Mouse (Mus musculus): ENCODE measurements around the gene Elovl6. TPM values are rescaled to one million over a fixed set of nuclear protein-coding genes. Genes with fewer than 3 reads are reported as not detected.

Elovl6 gene
- total and polyA plus RNA-seq, 3 experiments, result 15.0 to 17.2 TPM; not detected in 1

- H3K9me3 ChIP-seq (replicated peaks; ENCODE audit: insufficient read depth, low read length), result no peaks in the 10 kb centered on the region
- H3K9ac ChIP-seq (ENCODE audit: control insufficient read depth, low read depth, low read length, poor library complexity, severe bottlenecking), result no peak overlapping the region
- H3K27me3 ChIP-seq (ENCODE audit: control insufficient read depth in 1 of 2, insufficient read depth in 2 of 2, low read length in 2 of 2), result no peaks in the 10 kb centered on the region
- H3K79me2 ChIP-seq (ENCODE audit: control insufficient read depth, insufficient read depth, low read length, poor library complexity), result no peaks in the 10 kb centered on the region
- no peaks in the 10 kb centered on the region for H3K4me1 ChIP-seq (ENCODE audit: control insufficient read depth in 1 of 2, insufficient read depth in 2 of 2, low read length in 2 of 2)
- H3K27ac ChIP-seq (ENCODE audit: control insufficient read depth, low read depth, low read length), result no peak overlapping the region
- no peak overlapping the region for H3K4me3 ChIP-seq (ENCODE audit: control insufficient read depth in 1 of 2, insufficient read depth in 1 of 2, low read depth in 2 of 2, low read length in 2 of 2)
- H3K36me3 ChIP-seq (ENCODE audit: control insufficient read depth in 1 of 2, insufficient read depth in 2 of 2, low read length in 2 of 2), result no peaks in the 10 kb centered on the region; a peak in 1 of 4 replicates
- no peak for DNase-seq (ENCODE audit: low read depth, low spot score)
- no peak for TF ChIP-seq RCOR1 (IDR thresholded peaks at IDR 0.05; ENCODE audit: low read depth, low read length)
- TF ChIP-seq POLR2AphosphoS5 (IDR thresholded peaks at IDR 0.05; ENCODE audit: borderline replicate concordance, low read depth, low read length), result no peak
- no peak for TF ChIP-seq NRF1 (IDR thresholded peaks at IDR 0.05; ENCODE audit: insufficient read depth, low read depth, low read length, poor library complexity, severe bottlenecking)
- no peak for TF ChIP-seq ZNF384 (IDR thresholded peaks at IDR 0.05; ENCODE audit: low read depth, low read length)
- no peak for TF ChIP-seq SMC3 (IDR thresholded peaks at IDR 0.05; ENCODE audit: low read depth, low read length)
- no peak for TF ChIP-seq TBP (IDR thresholded peaks at IDR 0.05; ENCODE audit: low read depth, low read length)
- TF ChIP-seq ZMIZ1 (IDR thresholded peaks at IDR 0.05; ENCODE audit: low read depth, low read length), result no peak
- TF ChIP-seq NELFE (IDR thresholded peaks at IDR 0.05; ENCODE audit: low read depth, low read length), result no peak
Observed at GRCm38 (mm10) chr3:129566013-129566412, 33.9 kb downstream of the Elovl6 start.

- Histone ChIP-seq H3K27me3 (ENCODE audit: control insufficient read depth in 1 of 2, insufficient read depth in 2 of 2, low read length in 2 of 2) (no peaks in the 10 kb centered on the region), H3K4me3 (ENCODE audit: control insufficient read depth in 1 of 2, insufficient read depth in 1 of 2, low read depth in 2 of 2, low read length in 2 of 2) (no peak overlapping the region), H3K9ac (ENCODE audit: control insufficient read depth, low read depth, low read length, poor library complexity, severe bottlenecking) (no peak overlapping the region), H3K79me2 (ENCODE audit: control insufficient read depth, insufficient read depth, low read length, poor library complexity) (no peaks in the 10 kb centered on the region), H3K27ac (ENCODE audit: control insufficient read depth, low read depth, low read length) (no peak overlapping the region), H3K36me3 (ENCODE audit: control insufficient read depth in 1 of 2, insufficient read depth in 2 of 2, low read length in 2 of 2) (no peaks in the 10 kb centered on the region; a peak in 1 of 4 replicates), H3K9me3 (replicated peaks; ENCODE audit: insufficient read depth, low read length) (no peaks in the 10 kb centered on the region), H3K4me1 (ENCODE audit: control insufficient read depth in 1 of 2, insufficient read depth in 2 of 2, low read length in 2 of 2) (no peaks in the 10 kb centered on the region)
- TF ChIP-seq MXI1 (IDR thresholded peaks at IDR 0.05; ENCODE audit: low read depth, low read length) (no peak), CTCF (IDR thresholded peaks at IDR 0.05 in 2 of 3, conservative IDR thresholded peaks at IDR 0.05 in 1 of 3; ENCODE audit: control insufficient read depth in 1 of 3, insufficient read depth in 1 of 3, low read depth in 2 of 3, low read length in 3 of 3, poor library complexity in 1 of 3, severe bottlenecking in 1 of 3) (no peak), CHD1 (IDR thresholded peaks at IDR 0.05; ENCODE audit: low read depth, low read length) (no peak), MEF2A (IDR thresholded peaks at IDR 0.05; ENCODE audit: extremely low read depth, insufficient replicate concordance, low read depth, low read length, poor library complexity, severe bottlenecking) (no peak), POLR2AphosphoS5 (IDR thresholded peaks at IDR 0.05; ENCODE audit: borderline replicate concordance, low read depth, low read length) (no peak), MAZ (IDR thresholded peaks at IDR 0.05; ENCODE audit: low read depth, low read length) (no peak)
- DNase-seq (ENCODE audit: low read depth, low spot score), result no peak
Observed at GRCm38 (mm10) chr3:129566876-129567275, 34.7 kb downstream of the Elovl6 start.

- H3K9ac ChIP-seq (ENCODE audit: control insufficient read depth, low read depth, low read length, poor library complexity, severe bottlenecking), result no peak overlapping the region
- no peak for DNase-seq (ENCODE audit: low read depth, low spot score)
- H3K36me3 ChIP-seq (ENCODE audit: control insufficient read depth in 1 of 2, insufficient read depth in 2 of 2, low read length in 2 of 2), result peaks cover 0 to 3% of the 10 kb centered on the region in 2 experiments; a peak in 2 of 4 replicates
- no peaks in the 10 kb centered on the region for H3K9me3 ChIP-seq (replicated peaks; ENCODE audit: insufficient read depth, low read length)
- no peaks in the 10 kb centered on the region for H3K27me3 ChIP-seq (ENCODE audit: control insufficient read depth in 1 of 2, insufficient read depth in 2 of 2, low read length in 2 of 2)
- peaks cover 2 to 4% of the 10 kb centered on the region in 2 experiments; a peak in 3 of 4 replicates for H3K4me1 ChIP-seq (ENCODE audit: control insufficient read depth in 1 of 2, insufficient read depth in 2 of 2, low read length in 2 of 2)
- TF ChIP-seq CTCF (IDR thresholded peaks at IDR 0.05 in 2 of 3, conservative IDR thresholded peaks at IDR 0.05 in 1 of 3; ENCODE audit: control insufficient read depth in 1 of 3, insufficient read depth in 1 of 3, low read depth in 2 of 3, low read length in 3 of 3, poor library complexity in 1 of 3, severe bottlenecking in 1 of 3) (no peak), USF1 (IDR thresholded peaks at IDR 0.05; ENCODE audit: low read depth, low read length) (no peak), NELFE (IDR thresholded peaks at IDR 0.05; ENCODE audit: low read depth, low read length) (no peak), POLR2AphosphoS5 (IDR thresholded peaks at IDR 0.05; ENCODE audit: borderline replicate concordance, low read depth, low read length) (no peak), GABPA (IDR thresholded peaks at IDR 0.05; ENCODE audit: low read depth, low read length) (no peak), ETS1 (IDR thresholded peaks at IDR 0.05; ENCODE audit: low read depth, low read length) (no peak), HCFC1 (IDR thresholded peaks at IDR 0.05; ENCODE audit: low read depth, low read length) (no peak), NRF1 (IDR thresholded peaks at IDR 0.05; ENCODE audit: insufficient read depth, low read depth, low read length, poor library complexity, severe bottlenecking) (no peak), MAZ (IDR thresholded peaks at IDR 0.05; ENCODE audit: low read depth, low read length) (no peak), MAFK (IDR thresholded peaks at IDR 0.05; ENCODE audit: borderline replicate concordance, low read depth, low read length) (no peak), KAT2A (conservative IDR thresholded peaks at IDR 0.05; ENCODE audit: low read depth, low read length) (no peak), RAD21 (IDR thresholded peaks at IDR 0.05; ENCODE audit: low read depth, low read length) (no peak), CHD1 (IDR thresholded peaks at IDR 0.05; ENCODE audit: low read depth, low read length) (no peak), ZKSCAN1 (IDR thresholded peaks at IDR 0.05; ENCODE audit: low read depth, low read length) (no peak), JUND (IDR thresholded peaks at IDR 0.05; ENCODE audit: low read depth, low read length) (no peak), RCOR1 (IDR thresholded peaks at IDR 0.05; ENCODE audit: low read depth, low read length) (no peak), MAX (IDR thresholded peaks at IDR 0.05; ENCODE audit: low read length) (no peak)
- H3K79me2 ChIP-seq (ENCODE audit: control insufficient read depth, insufficient read depth, low read length, poor library complexity), result no peaks in the 10 kb centered on the region
- H3K27ac ChIP-seq (ENCODE audit: control insufficient read depth, low read depth, low read length), result no peak overlapping the region
- H3K4me3 ChIP-seq (ENCODE audit: control insufficient read depth in 1 of 2, insufficient read depth in 1 of 2, low read depth in 2 of 2, low read length in 2 of 2), result no peak overlapping the region
Observed at GRCm38 (mm10) chr3:129568506-129568905, 36.4 kb downstream of the Elovl6 start.

Data from MEL (cell line).